Mouse (Mus musculus): ENCODE data around the gene Ehmt2. TPM values are rescaled to one million over a fixed set of nuclear protein-coding genes. Genes with fewer than 3 reads are reported as not detected.
"Not testable (repeated sequence)": the region's sequence is repeated elsewhere in the genome, so short reads cannot be mapped to it uniquely, and the experiment has no call there.

Gene Ehmt2
- polyA plus RNA-seq, 1 experiment from 2014 or later, result 59.6 TPM

DNA sequence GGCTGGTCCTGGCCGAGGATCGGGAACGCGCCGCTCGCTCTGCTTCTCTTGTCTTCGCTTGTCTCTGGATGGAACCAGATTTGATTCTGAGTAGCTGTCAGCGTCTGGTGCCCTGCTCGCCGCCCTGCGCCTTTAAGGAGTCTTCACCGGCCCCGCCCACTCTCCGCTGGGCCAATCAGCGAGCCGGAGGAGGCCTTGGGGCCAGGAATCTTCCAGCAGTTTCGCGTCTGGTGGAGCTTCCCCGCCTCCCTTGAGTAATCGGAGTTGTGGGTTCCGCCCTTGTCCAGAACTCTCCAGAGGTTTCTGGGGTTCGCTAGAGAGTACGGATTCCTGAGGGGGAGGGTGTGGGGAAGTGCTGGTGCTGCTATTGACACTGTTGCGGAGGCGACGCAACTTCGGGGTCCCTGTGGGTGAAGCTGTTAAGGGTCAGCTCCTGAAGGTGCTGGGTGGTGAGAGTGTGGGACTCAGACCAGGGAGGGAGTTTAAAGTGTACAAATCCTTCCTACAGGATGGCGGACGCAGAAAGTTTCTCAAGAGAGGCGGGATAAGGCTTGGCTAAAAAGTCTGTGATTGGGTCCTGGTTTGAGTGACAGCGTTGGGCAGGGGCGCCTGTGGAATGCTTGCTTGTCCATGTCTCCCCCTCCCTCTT, 61.0 kb downstream of the Ehmt2 start, which contains the start of gene Hspa1b:
TSS of gene Hspa1b (minus strand) at position 109 of the 649 bp plus-strand sequence.
- peak within 1 kb of the TSS; percentile 43 for H3K4me3 ChIP-seq (ENCODE audit: inconsistent target)
- H3K36me3 ChIP-seq (ENCODE audit: inconsistent target); H3K79me2 ChIP-seq (ENCODE audit: inconsistent target): not testable (repeated sequence)
- WGBS (ENCODE audit: missing documents), result 0% methylated on average over 19 of the region's 32 CpGs
- peak within 1 kb of the TSS; percentile 73 for H3K27ac ChIP-seq

DNA sequence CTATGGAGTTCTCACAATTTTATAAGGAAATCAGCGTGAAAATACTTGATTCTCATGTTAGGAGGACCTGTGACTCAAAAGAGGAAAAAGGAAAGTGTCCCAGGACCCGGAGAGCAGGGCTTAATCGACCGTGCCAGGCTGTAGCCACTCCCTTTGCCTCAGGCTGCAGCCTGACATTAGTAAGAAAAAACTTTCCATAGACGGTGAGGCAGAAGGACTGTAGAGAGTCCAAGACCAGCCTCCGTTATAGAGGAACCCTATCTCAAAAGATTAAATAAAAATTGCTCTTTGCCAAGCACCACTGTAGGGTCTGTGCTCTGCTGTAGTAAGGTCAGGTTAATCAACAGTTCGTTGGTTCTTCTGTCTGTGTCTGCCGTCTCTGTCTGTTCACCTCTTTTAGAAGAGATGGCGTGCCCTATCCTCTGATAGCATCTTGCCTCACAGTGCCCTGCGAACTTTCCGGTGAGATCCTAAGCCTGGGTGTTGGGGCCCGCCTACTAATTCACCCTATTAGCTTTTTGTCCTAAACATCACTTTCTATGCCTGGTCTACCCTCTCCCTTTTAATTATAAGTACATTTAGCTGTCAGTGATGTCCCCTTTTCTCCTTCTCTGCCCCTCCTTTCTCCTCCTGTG, 61.7 kb downstream of the Ehmt2 start:
- H3K36me3 ChIP-seq (ENCODE audit: inconsistent target), result no peaks in the 10 kb centered on the region
- 22% methylated on average over 12 of the region's 12 CpGs for WGBS (ENCODE audit: missing documents)
- H3K4me3 ChIP-seq (ENCODE audit: inconsistent target), result peak overlapping the region; percentile 43
- H3K79me2 ChIP-seq (ENCODE audit: inconsistent target), result no peaks in the 10 kb centered on the region
- peak overlapping the region; percentile 73 for H3K27ac ChIP-seq

DNA sequence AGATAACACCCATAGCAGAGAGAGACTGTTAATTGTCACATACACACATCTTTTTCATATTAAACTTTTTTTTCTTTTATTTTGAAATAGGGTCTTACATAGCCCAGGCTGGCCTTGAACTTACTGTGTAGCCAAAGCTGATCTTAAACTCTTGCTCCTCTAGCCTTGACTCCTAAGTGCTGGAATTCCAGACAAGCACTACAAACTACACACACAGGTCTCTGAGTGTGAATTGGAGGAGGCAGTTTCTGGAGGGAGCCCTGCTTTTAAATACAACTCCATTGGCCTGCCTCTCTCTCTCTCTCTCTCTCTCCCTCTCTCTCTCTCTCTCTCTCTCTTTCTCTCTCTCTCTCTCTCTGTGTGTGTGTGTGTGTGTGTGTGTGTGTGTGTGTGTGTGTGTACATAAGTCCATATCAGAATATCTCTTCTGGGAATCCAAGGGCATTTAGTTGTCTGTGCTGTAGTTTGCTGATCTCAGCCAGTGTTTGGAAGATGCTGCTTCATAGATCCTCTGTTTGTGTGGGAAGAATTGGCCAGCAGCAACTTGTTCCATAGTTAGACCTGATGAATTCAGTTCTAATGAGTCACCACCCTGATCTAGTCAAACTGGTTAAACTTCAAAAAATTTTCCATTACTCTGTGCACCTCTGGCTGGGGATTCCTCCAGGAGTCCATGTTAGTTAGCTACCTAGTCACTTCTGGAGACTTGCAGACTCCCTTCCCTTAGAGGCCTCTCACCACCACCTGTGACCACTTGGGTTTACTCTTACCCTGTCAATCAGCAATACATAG, 62.6 kb downstream of the Ehmt2 start:
- no peak overlapping the region for H3K4me3 ChIP-seq (ENCODE audit: inconsistent target)
- no peaks in the 10 kb centered on the region for H3K79me2 ChIP-seq (ENCODE audit: inconsistent target)

DNA sequence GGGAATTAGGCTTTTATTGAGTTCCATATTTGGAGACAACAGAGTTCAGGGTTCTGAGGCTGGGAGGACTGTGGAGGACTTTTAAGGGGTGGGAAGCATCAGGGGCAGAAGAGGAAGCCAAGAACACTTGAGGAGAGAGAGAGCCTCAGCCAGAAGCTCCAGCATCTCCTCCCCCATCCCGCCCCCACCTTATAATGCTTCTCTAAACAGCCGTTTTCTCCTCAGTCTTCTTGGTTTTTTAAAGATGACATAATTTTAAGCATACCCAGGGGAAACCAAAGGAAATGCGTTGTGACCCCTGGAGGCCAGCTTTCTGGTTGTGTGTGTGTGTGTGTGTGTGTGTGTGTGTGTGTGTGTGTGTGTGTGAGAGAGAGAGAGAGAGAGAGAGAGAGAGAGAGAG, 63.9 kb downstream of the Ehmt2 start:
- Histone ChIP-seq H3K27ac (no peak overlapping the region), H3K4me3 (ENCODE audit: inconsistent target) (no peak overlapping the region), H3K79me2 (ENCODE audit: inconsistent target) (no peaks in the 10 kb centered on the region), H3K36me3 (ENCODE audit: inconsistent target) (no peaks in the 10 kb centered on the region)
- WGBS (ENCODE audit: missing documents), result 38% methylated on average over 2 of the region's 3 CpGs

More for the DNA sequence above, 62.6 kb downstream of the Ehmt2 start:
- Histone ChIP-seq H3K36me3 (ENCODE audit: inconsistent target) (no peaks in the 10 kb centered on the region), H3K27ac (no peak overlapping the region)

DNA sequence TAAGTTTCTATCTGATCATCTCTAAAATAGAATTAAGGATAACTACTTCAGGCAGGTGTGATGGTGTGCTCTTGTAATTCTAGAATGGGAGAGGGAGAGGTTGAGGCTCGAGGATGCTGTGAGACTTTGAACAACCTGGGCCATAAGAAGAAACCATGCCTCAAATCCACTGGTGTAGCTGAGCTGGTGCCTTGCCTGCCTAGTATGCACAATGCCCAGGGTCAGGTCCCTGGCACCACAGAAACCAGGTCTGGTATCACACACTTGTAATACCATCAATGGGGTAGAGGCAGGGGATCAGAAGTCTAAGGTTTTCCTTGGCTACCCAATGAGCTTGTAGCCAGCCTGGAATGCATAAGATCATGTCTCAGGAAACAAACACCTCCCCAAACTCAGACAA, 64.6 kb downstream of the Ehmt2 start:
- Histone ChIP-seq H3K36me3 (ENCODE audit: inconsistent target) (no peaks in the 10 kb centered on the region), H3K79me2 (ENCODE audit: inconsistent target) (no peaks in the 10 kb centered on the region), H3K27ac (no peak overlapping the region), H3K4me3 (ENCODE audit: inconsistent target) (no peak overlapping the region)
- WGBS (ENCODE audit: missing documents), result 91% methylated on average over 1 of the region's 1 CpGs

Other genes starting within 250 kb of the Ehmt2 start
- not detected in 3 replicates for gene Tnxb, start 227.9 kb upstream of the Ehmt2 start, polyA plus RNA-seq (2018)
- gene C4b, start 154.6 kb upstream of the Ehmt2 start, polyA plus RNA-seq (2018), result 0.21 to 1.4 TPM (median 0.32 TPM) in 3 replicates
- gene Cyp21a1, start 93.9 kb upstream of the Ehmt2 start, polyA plus RNA-seq (2018), result not detected in 3 replicates
- 23.5 to 36.5 TPM (median 28.1 TPM) in 3 replicates for gene Stk19, start 61.5 kb upstream of the Ehmt2 start, polyA plus RNA-seq (2018)
- 13.6 to 19.8 TPM (median 15.8 TPM) in 3 replicates for gene Dxo, start 61.5 kb upstream of the Ehmt2 start, polyA plus RNA-seq (2018)
- 16.7 to 36.7 TPM (median 23.6 TPM) in 3 replicates for gene Skiv2l, start 48.3 kb upstream of the Ehmt2 start, polyA plus RNA-seq (2018)
- gene Nelfe, start 48.1 kb upstream of the Ehmt2 start, polyA plus RNA-seq (2018), result 46.9 to 59.7 TPM (median 52.1 TPM) in 3 replicates
- 2.6 to 6.4 TPM (median 4.7 TPM) in 3 replicates for gene Cfb, start 36.0 kb upstream of the Ehmt2 start, polyA plus RNA-seq (2018)
- 5.4 to 6.2 TPM (median 5.5 TPM) in 3 replicates for gene Zbtb12, start 19.0 kb upstream of the Ehmt2 start, polyA plus RNA-seq (2018)
- not detected in 3 replicates for gene Gm20547, start 16.4 kb upstream of the Ehmt2 start, polyA plus RNA-seq (2018)
- gene C2, start 204 bp upstream of the Ehmt2 start, polyA plus RNA-seq (2018), result 0.63 to 0.95 TPM (median 0.86 TPM) in 3 replicates
- not detected in 3 replicates for gene Slc44a4, start 16.0 kb downstream of the Ehmt2 start, polyA plus RNA-seq (2018)
- 80.3 to 98.8 TPM (median 81.2 TPM) in 3 replicates for gene Neu1, start 32.8 kb downstream of the Ehmt2 start, polyA plus RNA-seq (2018)
- gene Hspa1b, start 60.8 kb downstream of the Ehmt2 start, polyA plus RNA-seq (2018), result 0.57 to 1.2 TPM (median 0.69 TPM) in 3 replicates
- gene Gm20481, start 71.4 kb downstream of the Ehmt2 start, polyA plus RNA-seq (2018), result not detected in 3 replicates
- gene Hspa1a, start 73.7 kb downstream of the Ehmt2 start, polyA plus RNA-seq (2018), result 1.2 to 1.9 TPM (median 1.8 TPM) in 3 replicates
- gene Hspa1l, start 74.2 kb downstream of the Ehmt2 start, polyA plus RNA-seq (2018), result 0.47 to 1.7 TPM (median 0.96 TPM) in 3 replicates
- gene Lsm2, start 83.4 kb downstream of the Ehmt2 start, polyA plus RNA-seq (2018), result 16.5 to 52.8 TPM (median 51.4 TPM) in 3 replicates
- 7.7 to 37.5 TPM (median 19.2 TPM) in 3 replicates for gene Vars, start 102.5 kb downstream of the Ehmt2 start, polyA plus RNA-seq (2018)
- gene Vwa7, start 118.1 kb downstream of the Ehmt2 start, polyA plus RNA-seq (2018), result 0.06 to 0.32 TPM (median 0.07 TPM) in 3 replicates
- gene Sapcd1, start 129.5 kb downstream of the Ehmt2 start, polyA plus RNA-seq (2018), result not detected in 3 replicates
- gene Msh5, start 148.3 kb downstream of the Ehmt2 start, polyA plus RNA-seq (2018), result 0.48 to 0.51 TPM (median 0.50 TPM) in 3 replicates
- gene Clic1, start 151.5 kb downstream of the Ehmt2 start, polyA plus RNA-seq (2018), result 359 to 667 TPM (median 372 TPM) in 3 replicates
- 3.3 to 9.6 TPM (median 4.8 TPM) in 3 replicates for gene Ddah2, start 160.6 kb downstream of the Ehmt2 start, polyA plus RNA-seq (2018)
- not detected in 3 replicates for gene Ly6g6c, start 166.9 kb downstream of the Ehmt2 start, polyA plus RNA-seq (2018)
- gene Mpig6b, start 167.7 kb downstream of the Ehmt2 start, polyA plus RNA-seq (2018), result 0.17 TPM in 1 of 3 replicates, not detected in the others
- not detected in 3 replicates for gene Ly6g6e, start 178.4 kb downstream of the Ehmt2 start, polyA plus RNA-seq (2018)
- gene Ly6g6d, start 179.6 kb downstream of the Ehmt2 start, polyA plus RNA-seq (2018), result 0.43 to 1.7 TPM (median 0.88 TPM) in 3 replicates
- not detected in 3 replicates for gene Ly6g6f, start 187.1 kb downstream of the Ehmt2 start, polyA plus RNA-seq (2018)
- 33.9 to 63.2 TPM (median 53.2 TPM) in 3 replicates for gene Abhd16a, start 190.8 kb downstream of the Ehmt2 start, polyA plus RNA-seq (2018)
- not detected in 3 replicates for gene Ly6g5c, start 209.8 kb downstream of the Ehmt2 start, polyA plus RNA-seq (2018)
- gene Ly6g5b, start 217.0 kb downstream of the Ehmt2 start, polyA plus RNA-seq (2018), result 0.36 to 0.46 TPM in 2 of 3 replicates, not detected in the other
- gene Gpank1, start 223.0 kb downstream of the Ehmt2 start, polyA plus RNA-seq (2018), result 11.4 to 18.0 TPM (median 13.2 TPM) in 3 replicates
- gene Csnk2b, start 223.6 kb downstream of the Ehmt2 start, polyA plus RNA-seq (2018), result 129 to 166 TPM (median 149 TPM) in 3 replicates
- gene D17H6S53E, start 227.9 kb downstream of the Ehmt2 start, polyA plus RNA-seq (2018), result 11.5 to 23.5 TPM (median 22.0 TPM) in 3 replicates
- not detected in 3 replicates for gene Apom, start 233.6 kb downstream of the Ehmt2 start, polyA plus RNA-seq (2018)
- gene Bag6, start 236.7 kb downstream of the Ehmt2 start, polyA plus RNA-seq (2018), result 103 to 118 TPM (median 104 TPM) in 3 replicates